Mouse (Mus musculus) cerebellum, postnatal 25 days (tissue): ENCODE measurements around the gene Kcnk18.
A peak's percentile ranks its signal among the peaks of the same experiment; 100 is the strongest.

Experiments
- DNase-seq, 2 experiments: peaks; one replicate each; pipeline ENCODE4 v3.0.0; 2021; ENCODE audit warnings: mixed read lengths in 2 of 2

Kcnk18 gene

GRCm38 (mm10) chr19:59218991-59219390 is at the start of gene Kcnk18:
Gene Kcnk18 (plus strand): TSS chr19:59219214.
- DNase-seq = no peak

GRCm38 (mm10) chr19:59169936-59170765 is 48.9 kb upstream of the Kcnk18 start, which contains the start of gene Vax1:
Gene Vax1 (minus strand): TSS chr19:59170056.
- peak; percentile 11 to 13 for DNase-seq

- no peak for DNase-seq
Observed at GRCm38 (mm10) chr19:59170766-59171095, 48.3 kb upstream of the Kcnk18 start.

- DNase-seq = no peak
Observed at GRCm38 (mm10) chr19:59171151-59171870, 47.7 kb upstream of the Kcnk18 start.

- no peak for DNase-seq
Observed at GRCm38 (mm10) chr19:59171871-59172245, 47.2 kb upstream of the Kcnk18 start.

GRCm38 (mm10) chr19:59172781-59173180 is 46.2 kb upstream of the Kcnk18 start:
- DNase-seq = no peak

GRCm38 (mm10) chr19:59173341-59174015 is 45.5 kb upstream of the Kcnk18 start:
- no peak for DNase-seq

GRCm38 (mm10) chr19:59184000-59184399 is 35.0 kb upstream of the Kcnk18 start:
- DNase-seq = no peak

- DNase-seq = no peak
Observed at GRCm38 (mm10) chr19:59188981-59189380, 30.0 kb upstream of the Kcnk18 start.

- no peak for DNase-seq
Observed at GRCm38 (mm10) chr19:59190431-59191122, 28.4 kb upstream of the Kcnk18 start.

- DNase-seq = no peak
Observed at GRCm38 (mm10) chr19:59191123-59191505, 27.9 kb upstream of the Kcnk18 start.

- no peak for DNase-seq
Observed at GRCm38 (mm10) chr19:59192491-59192890, 26.5 kb upstream of the Kcnk18 start.

- DNase-seq = no peak
Observed at GRCm38 (mm10) chr19:59193456-59193855, 25.6 kb upstream of the Kcnk18 start.

GRCm38 (mm10) chr19:59193986-59194820 is 24.8 kb upstream of the Kcnk18 start:
- DNase-seq = no peak

- no peak for DNase-seq
Observed at GRCm38 (mm10) chr19:59195181-59195770, 23.7 kb upstream of the Kcnk18 start.

- DNase-seq = peak; percentile 44 to 52
Observed at GRCm38 (mm10) chr19:59196111-59196666, 22.8 kb upstream of the Kcnk18 start.

- peak in 1 of 2 experiments; percentile 44 for DNase-seq
Observed at GRCm38 (mm10) chr19:59198161-59198560, 20.9 kb upstream of the Kcnk18 start.

- DNase-seq = peak; percentile 60 to 81
Observed at GRCm38 (mm10) chr19:59208475-59208874, 10.5 kb upstream of the Kcnk18 start.

- DNase-seq = no peak
Observed at GRCm38 (mm10) chr19:59208986-59209385, 10.0 kb upstream of the Kcnk18 start.

GRCm38 (mm10) chr19:59216891-59217290 is 2.1 kb upstream of the Kcnk18 start:
- DNase-seq = no peak

GRCm38 (mm10) chr19:59221131-59221530 is 2.1 kb downstream of the Kcnk18 start:
- no peak for DNase-seq
